Mouse (Mus musculus) testis, adult 2 months (tissue): Measurements from ENCODE around the gene Bclaf3.

Experiments used
- CTCF ChIP-seq: fragments of 200-500 bp; IDR thresholded peaks from 2 replicates; pipeline ENCODE4 v1.5.1; 2012; ENCODE audit warnings: low read depth, mild to moderate bottlenecking, inconsistent platforms, low read length, moderate library complexity; ENCODE audit not compliant: control insufficient read depth, insufficient read depth, insufficient replicate concordance
- POLR2A ChIP-seq: fragments of 200-500 bp; IDR thresholded peaks from 2 replicates; pipeline ENCODE4 v1.6.1; 2012; ENCODE audit warnings: low read depth, mild to moderate bottlenecking, inconsistent platforms, low read length, moderate library complexity; ENCODE audit not compliant: control insufficient read depth

- TF ChIP-seq POLR2A (no peak), CTCF (no peak)
Measured at GRCm38 (mm10) chrX:159604832-159605231, 78.3 kb downstream of the Bclaf3 start.
